Mouse (Mus musculus) stomach, postnatal 0 days (tissue): ENCODE measurements around the gene Ago1. TPM values are rescaled to one million over a fixed set of nuclear protein-coding genes. Genes with fewer than 3 reads are reported as not detected.

ENCODE experiments used
- ATAC-seq: fragments of 200-750 bp; cut with Nextera tagmentation; 2 replicates; pipeline ENCODE4 v1.8.0; 2017; ENCODE audit not compliant: low FRiP score, low TSS enrichment
- DNase-seq: peaks from one replicate; pipeline ENCODE4 v3.0.0-alpha.2; 2016; ENCODE audit warnings: low spot score
- H3K27ac ChIP-seq: fragments of 300-500 bp; sonication (generic); replicated peaks from 2 replicates; pipeline ENCODE4 v1.5.1; 2014; ENCODE audit warnings: mild to moderate bottlenecking, control low read depth
- H3K27me3 ChIP-seq: fragments of 300-500 bp; sonication (generic); 2 replicates; pipeline ENCODE4 v1.6.1; 2014; ENCODE audit warnings: low read length; ENCODE audit not compliant: control insufficient read depth, insufficient read depth
- H3K36me3 ChIP-seq: fragments of 300-500 bp; sonication (generic); 2 replicates; pipeline ENCODE4 v1.6.1; 2014; ENCODE audit warnings: low read length, mixed read lengths; ENCODE audit not compliant: control insufficient read depth, insufficient read depth
- H3K4me1 ChIP-seq: fragments of 300-500 bp; sonication (generic); replicated peaks from 2 replicates; pipeline ENCODE4 v1.6.1; 2014; ENCODE audit warnings: antibody characterized with exemption; ENCODE audit not compliant: control insufficient read depth, insufficient read depth
- H3K4me2 ChIP-seq: fragments of 300-500 bp; sonication (generic); replicated peaks from 2 replicates; pipeline ENCODE4 v1.6.1; 2014; ENCODE audit warnings: low read depth, mild to moderate bottlenecking, control low read depth, moderate library complexity
- H3K4me3 ChIP-seq: fragments of 300-500 bp; sonication (generic); 2 replicates; pipeline ENCODE4 v1.5.1; 2014; ENCODE audit warnings: low read depth, low read length, control low read depth
- H3K9ac ChIP-seq: fragments of 300-500 bp; sonication (generic); 2 replicates; pipeline ENCODE4 v1.6.1; 2014; ENCODE audit warnings: mild to moderate bottlenecking, low read length, control low read depth, mixed read lengths
- H3K9me3 ChIP-seq: fragments of 300-500 bp; sonication (generic); 2 replicates; pipeline ENCODE4 v1.6.1; 2016; ENCODE audit warnings: low read length; ENCODE audit not compliant: control insufficient read depth
- CTCF ChIP-seq: IDR thresholded peaks from 2 replicates; pipeline ENCODE4 v1.5.1; 2016; ENCODE audit warnings: antibody characterized with exemption, low read depth, mild to moderate bottlenecking, moderate library complexity
- EP300 ChIP-seq: optimal IDR thresholded peaks from 2 replicates; pipeline ENCODE3; 2016; ENCODE audit warnings: antibody characterized with exemption
- WGBS: fragments of 180-500 bp; shearing (Covaris S2); extraction: QIAGEN DNeasy Blood & Tissue Kit; methylation state at CpG from one replicate; pipeline ENCODE4 v1.1.7; 2014; 5-methylcytosine and 5-hydroxymethylcytosine counted together
- polyA plus RNA-seq: library from polyadenylated mRNA; unstranded; fragments of >200 nt; fragmentation: Nextera tagmentation; extraction: Ambion mirVana; gene quantifications from 2 replicates; pipeline ENCODE4 v1.2.1, GENCODE M21; 2015

The Ago1 gene
- polyA plus RNA-seq, 1 experiment from 2014 or later: 2.5 TPM

DNA sequence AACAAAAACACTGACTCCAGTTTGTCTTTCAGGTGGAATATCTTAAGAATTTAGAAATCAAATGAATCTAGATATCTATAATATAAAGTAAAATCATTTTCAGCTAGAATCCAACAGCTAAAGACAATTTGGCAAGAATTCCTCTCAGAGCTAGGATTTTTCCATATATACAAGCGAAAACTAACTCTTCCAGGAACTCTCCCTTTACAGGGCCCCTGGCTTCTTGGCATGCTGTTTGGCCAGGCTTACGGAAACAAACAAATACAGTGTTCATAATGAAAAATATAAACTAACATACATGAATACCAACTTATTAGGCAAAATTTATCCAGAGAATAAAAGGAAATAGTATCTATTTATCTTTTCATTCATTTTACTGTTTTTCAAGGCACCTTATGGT is 44.5 kb downstream of the Ago1 start:
- no peaks in the 10 kb centered on the region for H3K36me3 ChIP-seq

DNA sequence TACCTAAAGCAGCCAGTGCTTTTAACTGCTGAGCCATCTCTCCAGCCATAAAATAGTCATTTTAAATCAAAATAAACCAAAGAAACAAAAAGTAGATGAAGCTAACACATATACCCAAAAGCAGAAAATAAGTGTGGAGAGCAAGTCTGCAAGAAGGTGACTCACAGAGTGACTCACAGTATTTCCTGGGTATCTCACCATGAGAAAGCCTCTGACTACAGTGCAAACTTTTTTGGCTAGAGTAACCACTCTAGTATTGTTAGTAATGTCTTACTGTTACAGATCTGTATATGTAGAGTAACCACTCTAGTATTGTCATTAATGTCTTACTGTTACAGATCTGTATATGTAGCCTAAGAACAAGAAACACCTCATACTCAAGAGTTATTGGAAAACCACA is 52.7 kb downstream of the Ago1 start:
- Histone ChIP-seq H3K9me3 (no peaks in the 10 kb centered on the region), H3K36me3 (no peaks in the 10 kb centered on the region), H3K4me2 (no peak overlapping the region), H3K27ac (no peak overlapping the region), H3K4me1 (no peaks in the 10 kb centered on the region), H3K9ac (no peak overlapping the region), H3K27me3 (no peaks in the 10 kb centered on the region), H3K4me3 (no peak overlapping the region)
- ATAC-seq (no peak), DNase-seq (no peak)
- TF ChIP-seq EP300 (no peak), CTCF (no peak)

More for the DNA sequence above, 44.5 kb downstream of the Ago1 start:
- Histone ChIP-seq H3K27me3 (no peaks in the 10 kb centered on the region), H3K9me3 (no peaks in the 10 kb centered on the region), H3K9ac (no peak overlapping the region), H3K27ac (no peak overlapping the region), H3K4me2 (no peak overlapping the region), H3K4me1 (no peaks in the 10 kb centered on the region; the same call in 1 of the 2 replicates), H3K4me3 (no peak overlapping the region)
- WGBS: 69% methylated on average over 2 of the region's 2 CpGs
- no peak for TF ChIP-seq CTCF
- no peak for TF ChIP-seq EP300
- DNase-seq (no peak), ATAC-seq (no peak)

- DNase-seq (no peak), ATAC-seq (no peak)
- Histone ChIP-seq H3K4me3 (no peak overlapping the region), H3K4me1 (no peaks in the 10 kb centered on the region), H3K27me3 (no peaks in the 10 kb centered on the region), H3K9ac (no peak overlapping the region), H3K36me3 (no peaks in the 10 kb centered on the region), H3K9me3 (no peaks in the 10 kb centered on the region), H3K27ac (no peak overlapping the region), H3K4me2 (no peak overlapping the region)
- 96% methylated on average over 3 of the region's 3 CpGs for WGBS
- TF ChIP-seq EP300: no peak
- TF ChIP-seq CTCF: no peak
Measured at GRCm38 (mm10) chr4:126412526-126412925, 55.9 kb downstream of the Ago1 start.

Other genes starting within 250 kb of the Ago1 start
- gene Map7d1, start 212.2 kb downstream of the Ago1 start, polyA plus RNA-seq: 15.2 and 17.8 TPM in 2 replicates
- 80.7 and 84.6 TPM in 2 replicates for gene Trappc3, start 206.3 kb downstream of the Ago1 start, polyA plus RNA-seq
- gene Col8a2, start 181.8 kb downstream of the Ago1 start, polyA plus RNA-seq: 6.4 and 7.8 TPM in 2 replicates
- 33.8 and 35.7 TPM in 2 replicates for gene Adprhl2, start 146.9 kb downstream of the Ago1 start, polyA plus RNA-seq
- gene Tekt2, start 142.9 kb downstream of the Ago1 start, polyA plus RNA-seq: 3.6 and 3.9 TPM in 2 replicates
- gene Ago3, start 39.0 kb downstream of the Ago1 start, polyA plus RNA-seq: 7.7 and 8.0 TPM in 2 replicates
- 1.6 and 1.7 TPM in 2 replicates for gene Ago4, start 64.9 kb upstream of the Ago1 start, polyA plus RNA-seq
- 5.9 and 8.9 TPM in 2 replicates for gene Clspn, start 88.4 kb upstream of the Ago1 start, polyA plus RNA-seq
- 1.5 and 1.9 TPM in 2 replicates for gene 5730409E04Rik, start 141.2 kb upstream of the Ago1 start, polyA plus RNA-seq
- gene Psmb2, start 209.0 kb upstream of the Ago1 start, polyA plus RNA-seq: 366 and 389 TPM in 2 replicates